Mouse (Mus musculus): ENCODE measurements around the gene Rbks. TPM values are rescaled to one million over a fixed set of nuclear protein-coding genes. Genes with fewer than 3 reads are reported as not detected.

Rbks gene
- polyA plus RNA-seq (2017; shearing (Covaris generic)) = 20.0 TPM

GRCm38 (mm10) chr5:31696971-31697643 is at the start of gene Rbks:
TSS of gene Rbks (minus strand) at chr5:31697627.

GRCm38 (mm10) chr5:31697644-31698296 is 343 bp upstream of the Rbks start, which contains the start of gene Babam2:
TSS of gene Babam2 (plus strand) at chr5:31697684.

GRCm38 (mm10) chr5:31596481-31597429 is 100.7 kb downstream of the Rbks start, which contains the start of gene Mrpl33:
TSS of gene Mrpl33 (plus strand) at chr5:31596935.

Other genes starting within 250 kb of the Rbks start
- 63.9 TPM for gene Zfp512, start 245.2 kb downstream of the Rbks start, polyA plus RNA-seq (2017; shearing (Covaris generic))
- 0.17 TPM for gene 4930548H24Rik, start 211.9 kb downstream of the Rbks start, polyA plus RNA-seq (2017; shearing (Covaris generic))
- gene Gpn1, start 202.9 kb downstream of the Rbks start, polyA plus RNA-seq (2017; shearing (Covaris generic)) = 47.4 TPM
- gene Slc4a1ap, start 170.6 kb downstream of the Rbks start, polyA plus RNA-seq (2017; shearing (Covaris generic)) = 57.0 TPM
- gene Supt7l, start 169.8 kb downstream of the Rbks start, polyA plus RNA-seq (2017; shearing (Covaris generic)) = 27.7 TPM
- 221 TPM for gene Mrpl33, start 100.7 kb downstream of the Rbks start, polyA plus RNA-seq (2017; shearing (Covaris generic))
- gene Babam2, start 57 bp upstream of the Rbks start, polyA plus RNA-seq (2017; shearing (Covaris generic)) = 60.7 TPM

Measured in inflammation-experienced regulatory T-cells, adult 16 weeks (primary cell).